Mouse (Mus musculus): ENCODE measurements around the gene Ska2. TPM values are rescaled to one million over a fixed set of nuclear protein-coding genes. Genes with fewer than 3 reads are reported as not detected.
A peak's percentile ranks its signal among the peaks of the same experiment; 100 is the strongest.

Gene Ska2
- 10 to 100 TPM; 12.6 to 12.8 TPM for polyA plus RNA-seq (2017; shearing (Covaris generic))

DNA sequence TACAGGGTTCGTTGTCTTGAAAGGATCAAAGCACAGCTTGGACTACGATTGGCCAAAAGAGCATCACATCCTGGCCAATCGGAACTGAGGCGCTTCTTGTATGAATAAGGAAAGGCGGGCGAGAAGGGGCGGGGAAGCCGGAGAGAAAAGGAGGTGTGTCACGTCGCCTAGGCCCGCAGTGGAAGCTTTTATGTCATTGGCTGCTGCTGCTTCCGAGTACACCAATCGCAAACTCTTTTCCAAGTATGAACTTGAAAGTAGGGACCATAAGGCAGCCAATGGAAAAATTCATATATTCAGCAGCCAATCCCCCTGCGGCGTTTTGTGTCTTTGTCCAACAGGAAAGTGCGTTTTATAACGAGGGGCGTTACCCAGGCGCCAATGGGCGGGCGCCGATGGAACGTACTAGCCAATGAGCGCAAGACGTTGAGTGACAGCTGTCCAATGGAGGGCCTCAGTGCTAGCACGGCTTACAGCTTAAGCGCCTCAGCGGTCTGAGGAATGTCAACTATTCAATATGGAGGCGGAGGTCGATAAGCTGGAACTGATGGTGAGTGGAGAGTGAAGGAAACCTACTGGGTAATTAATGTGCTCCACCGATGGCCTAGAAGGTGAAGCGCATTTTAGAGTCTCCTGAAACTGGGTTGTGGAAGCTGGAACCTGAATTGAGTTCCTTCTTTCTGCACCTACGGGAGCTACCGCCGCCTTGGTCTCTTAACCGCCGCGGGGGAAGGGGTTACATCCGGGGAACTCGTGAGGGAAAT is at the start of gene Ska2:
Ska2 (plus strand) TSS at position 480 of the 764 bp plus-strand sequence.
- peak; percentile 90 for ATAC-seq

DNA sequence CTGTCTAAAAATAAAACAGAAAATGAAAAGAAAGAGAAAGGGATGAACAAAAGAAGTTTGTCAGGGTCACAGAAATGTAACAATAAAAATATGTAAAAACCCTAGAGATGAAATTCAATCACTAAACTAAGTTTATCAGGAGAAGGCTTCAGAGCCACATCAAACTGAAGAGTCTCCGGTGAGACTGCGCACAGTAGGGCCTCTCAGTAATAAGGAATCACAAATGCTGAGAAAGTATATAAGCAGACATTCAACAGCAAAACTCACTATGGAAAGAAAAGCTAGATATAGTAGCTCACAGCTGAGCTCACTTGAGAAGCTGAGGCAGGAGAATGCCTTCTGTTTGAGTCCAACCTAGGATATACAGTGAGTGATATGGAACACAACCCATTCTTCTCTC is 48.6 kb upstream of the Ska2 start:
- no peak for ATAC-seq

DNA sequence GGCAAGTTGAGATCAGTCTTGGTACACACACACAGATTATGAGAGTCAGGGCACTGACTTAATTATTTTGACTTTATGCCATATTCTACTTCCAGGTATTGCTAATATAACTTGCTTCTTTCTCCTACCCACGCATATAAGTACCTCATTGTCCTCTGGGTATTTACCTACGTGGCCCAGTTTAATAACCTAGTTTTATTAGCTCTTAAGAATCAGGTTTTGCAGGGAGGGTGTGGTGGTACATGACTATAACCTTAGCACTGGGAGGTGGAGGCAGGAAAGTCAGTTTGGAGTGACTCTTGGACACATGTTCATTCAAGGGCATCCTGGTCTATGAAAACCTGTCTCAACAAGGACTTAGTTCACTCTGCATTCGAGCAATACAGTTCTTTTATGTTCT is 46.9 kb upstream of the Ska2 start:
- no peak for ATAC-seq

DNA sequence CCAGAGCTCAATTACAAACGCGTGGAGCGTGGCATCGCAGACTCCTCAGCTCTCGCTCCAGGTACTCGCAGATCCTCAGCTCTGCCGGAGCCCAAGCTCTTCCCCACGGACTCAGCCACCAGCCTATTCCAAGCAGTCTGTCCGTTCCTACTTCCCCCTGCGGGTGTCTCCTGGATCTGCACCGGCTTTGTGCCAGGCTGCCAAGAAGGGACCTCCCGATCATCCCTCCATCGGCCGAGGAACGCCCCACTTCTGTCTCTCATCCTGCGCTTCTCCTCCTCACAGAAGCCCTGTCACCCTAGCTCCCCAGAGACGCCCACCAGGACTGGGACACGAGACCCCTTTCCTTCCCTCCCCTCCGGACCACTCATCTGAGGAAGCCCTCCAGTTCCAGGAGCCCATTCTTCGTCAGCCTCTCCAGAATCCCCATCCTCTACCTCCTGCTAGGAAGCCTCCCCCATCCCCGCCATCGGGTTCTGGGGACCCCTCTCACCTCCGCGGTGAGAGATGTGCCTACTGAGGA is 35.6 kb upstream of the Ska2 start:
- no peak for ATAC-seq

- ATAC-seq = peak; percentile 74
These were observed 35.1 kb upstream of the Ska2 start, which contains the start of gene Gdpd1 for GRCm38 (mm10) chr11:87073866-87074440. TSS of gene Gdpd1 (minus strand) at chr11:87074062.

DNA sequence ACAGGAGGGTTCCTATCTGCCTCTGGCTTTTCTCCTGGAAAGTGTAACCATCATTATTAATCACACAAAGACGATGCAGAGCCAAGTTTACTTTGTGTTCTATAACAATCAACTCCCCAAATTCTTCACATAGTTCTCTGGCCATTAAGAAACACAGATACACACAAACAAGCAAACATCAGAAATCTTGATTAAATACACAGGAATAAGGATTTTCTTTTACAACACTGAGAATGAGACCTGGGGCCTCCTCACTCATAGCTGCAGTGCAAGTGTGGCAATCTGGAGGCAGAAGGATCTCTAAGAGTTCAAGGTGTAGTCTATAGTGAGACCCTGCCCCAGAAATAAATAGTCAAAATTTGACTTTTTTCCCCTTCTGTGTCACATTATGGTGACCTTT is 25.3 kb upstream of the Ska2 start:
- no peak for ATAC-seq

GRCm38 (mm10) chr11:87085461-87085860 is 23.6 kb upstream of the Ska2 start:
- no peak for ATAC-seq

- ATAC-seq = peak; percentile 98
These were observed 22.6 kb upstream of the Ska2 start, which contains the start of gene Smg8 for GRCm38 (mm10) chr11:87086290-87086984. TSS of gene Smg8 (minus strand) at chr11:87086774.

DNA sequence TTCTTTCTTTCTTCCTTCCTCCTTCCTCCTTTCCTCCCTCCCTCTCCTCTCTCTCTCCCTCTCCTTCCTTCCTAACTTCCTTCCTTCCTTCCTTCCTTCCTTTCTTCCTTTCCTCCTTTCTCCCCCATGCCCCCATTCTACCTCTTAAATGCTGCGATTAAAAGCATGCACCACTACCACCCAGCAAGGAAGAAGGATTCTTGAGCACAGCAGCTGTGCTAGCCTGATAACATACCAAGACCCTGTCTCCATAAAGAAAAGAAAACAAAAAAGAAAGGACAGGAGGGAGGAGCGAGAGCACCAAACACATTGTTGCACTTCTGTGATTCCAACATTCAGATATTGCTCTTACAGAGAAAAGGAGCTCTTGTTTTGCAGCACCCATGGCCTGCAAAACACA is 21.9 kb upstream of the Ska2 start:
- no peak for ATAC-seq

GRCm38 (mm10) chr11:87108409-87108754 is 652 bp upstream of the Ska2 start, which contains the start of gene Prr11:
TSS of gene Prr11 (minus strand) at chr11:87108708.
- ATAC-seq = no peak

GRCm38 (mm10) chr11:87109519-87110171 is 611 bp downstream of the Ska2 start:
- no peak for ATAC-seq

GRCm38 (mm10) chr11:87110172-87110909 is 1.3 kb downstream of the Ska2 start:
- ATAC-seq = no peak

DNA sequence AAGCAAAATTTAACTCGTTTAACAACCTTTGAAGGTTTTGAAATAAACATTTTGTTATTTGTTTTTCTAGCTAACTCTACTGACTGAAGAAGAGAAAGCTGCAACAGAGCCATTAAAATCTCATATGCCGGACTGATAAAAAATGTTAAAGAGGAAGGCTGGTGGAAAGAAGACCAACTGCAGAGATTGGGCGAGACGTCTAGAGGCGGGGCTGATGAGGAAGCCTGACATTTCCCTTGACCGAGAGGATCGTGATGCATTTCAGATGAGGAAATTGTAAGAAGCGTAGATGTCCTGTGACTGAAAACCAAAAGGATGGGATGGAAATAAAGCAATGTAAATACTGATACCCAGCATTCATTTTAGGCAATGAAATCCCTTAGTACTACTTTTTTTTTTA is 12.8 kb downstream of the Ska2 start:
- no peak for ATAC-seq

DNA sequence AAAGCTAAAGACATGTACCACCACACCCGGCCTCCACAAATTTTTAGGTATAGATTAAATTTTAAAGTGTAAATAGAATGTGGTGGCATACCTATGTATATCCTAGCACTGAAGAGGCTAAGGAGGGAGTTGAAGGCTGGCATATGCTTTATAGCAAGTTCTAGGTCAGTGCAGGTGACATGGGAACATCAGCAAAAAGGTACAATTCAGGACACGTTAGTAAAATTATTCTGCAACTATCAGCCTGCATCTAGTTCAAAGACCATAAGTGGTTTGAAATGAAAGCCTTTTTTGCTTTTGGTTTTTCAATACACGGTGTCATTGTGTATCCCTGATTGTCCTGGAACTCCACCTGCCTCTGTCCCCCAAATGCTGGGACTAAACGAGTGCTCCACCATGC is 16.5 kb downstream of the Ska2 start:
- no peak for ATAC-seq

DNA sequence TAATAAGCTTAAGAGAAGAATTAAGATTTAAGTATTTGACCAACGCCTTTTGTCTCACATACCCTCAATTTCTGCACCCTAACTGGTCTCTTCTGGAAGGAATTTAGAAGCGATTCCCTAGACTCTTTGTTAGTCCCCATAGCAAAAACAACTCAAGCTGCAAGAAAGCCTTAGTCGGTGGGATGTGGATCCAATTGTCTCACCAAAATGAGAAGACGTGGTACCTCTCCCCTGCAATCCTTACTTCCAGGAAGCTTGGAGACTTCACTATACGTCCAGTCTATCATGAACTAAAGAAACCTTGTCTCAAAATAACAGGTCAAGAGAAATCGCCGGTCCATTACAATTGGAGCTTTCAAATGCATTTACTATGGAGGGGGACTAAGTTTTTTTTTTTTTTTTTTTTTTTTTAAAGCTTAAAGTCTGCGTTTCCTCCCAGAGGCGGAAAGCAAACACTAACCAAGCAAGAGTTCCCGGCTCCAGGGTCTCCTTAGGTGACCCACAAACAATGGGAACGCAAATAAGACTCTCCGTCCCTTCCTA is 17.3 kb downstream of the Ska2 start:
- ATAC-seq = peak; percentile 13

- ATAC-seq = peak; percentile 88
These were observed 18.1 kb downstream of the Ska2 start, which contains the start of gene Trim37 for GRCm38 (mm10) chr11:87126824-87127816. TSS of gene Trim37 (plus strand) at chr11:87127077.

- no peak for ATAC-seq
These were observed 27.2 kb downstream of the Ska2 start for GRCm38 (mm10) chr11:87136233-87136632.

DNA sequence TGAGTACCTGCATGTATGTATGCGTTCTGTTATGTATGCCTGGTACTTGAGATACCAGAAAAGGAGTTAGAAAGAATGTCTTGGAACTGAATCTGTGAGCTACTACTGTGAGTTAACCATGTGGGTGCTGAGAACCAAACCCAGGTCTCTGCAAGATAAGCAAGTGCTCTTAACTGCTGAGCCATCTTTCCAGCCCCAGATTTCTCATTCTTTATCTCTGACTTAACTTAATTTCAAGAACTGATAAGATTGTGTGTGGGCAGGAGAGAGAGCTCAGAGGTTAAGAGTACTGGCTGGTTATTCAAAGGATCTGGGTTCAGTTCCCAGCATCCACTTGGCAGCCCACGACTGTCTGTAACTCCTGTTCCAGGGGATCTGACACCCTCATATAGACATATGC is 49.0 kb downstream of the Ska2 start:
- no peak for ATAC-seq

DNA sequence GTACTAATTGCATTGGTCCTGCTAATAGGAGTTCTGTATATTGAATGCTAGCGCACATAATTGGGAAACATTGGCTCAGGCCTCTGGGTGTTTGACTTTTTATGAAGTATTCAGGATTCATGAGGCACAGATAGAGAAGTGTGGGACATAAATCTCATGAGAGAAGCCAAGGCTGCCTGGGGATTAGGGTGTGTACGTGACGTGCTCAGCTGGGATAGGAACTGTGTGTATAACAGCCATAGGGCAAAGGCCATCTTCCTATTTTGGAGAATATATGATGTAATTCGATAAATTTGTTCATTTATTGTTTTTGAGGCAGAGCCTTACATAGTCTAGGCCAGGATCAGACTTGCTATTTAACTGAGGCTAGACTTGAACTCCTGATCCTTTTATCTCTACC is 53.7 kb downstream of the Ska2 start:
- no peak for ATAC-seq

DNA sequence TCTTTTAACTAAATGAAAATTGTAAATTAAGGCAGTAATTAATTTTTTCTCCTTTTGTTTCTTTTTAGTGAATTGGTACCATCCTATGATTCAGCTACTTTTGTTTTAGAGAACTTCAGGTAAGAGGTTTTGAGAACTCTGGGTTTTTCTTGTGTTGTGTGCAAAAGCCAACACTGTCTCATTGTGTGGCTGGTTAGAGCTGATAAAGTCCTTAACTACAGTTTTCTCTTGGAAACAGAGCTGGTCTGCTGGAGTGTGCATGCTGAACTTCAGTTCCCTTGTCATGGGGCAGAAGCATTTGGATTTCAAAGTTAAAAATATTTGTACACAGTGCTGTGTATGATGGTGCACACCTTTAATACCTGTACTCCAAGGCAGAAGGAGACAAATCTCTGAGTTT is 54.7 kb downstream of the Ska2 start:
- no peak for ATAC-seq

DNA sequence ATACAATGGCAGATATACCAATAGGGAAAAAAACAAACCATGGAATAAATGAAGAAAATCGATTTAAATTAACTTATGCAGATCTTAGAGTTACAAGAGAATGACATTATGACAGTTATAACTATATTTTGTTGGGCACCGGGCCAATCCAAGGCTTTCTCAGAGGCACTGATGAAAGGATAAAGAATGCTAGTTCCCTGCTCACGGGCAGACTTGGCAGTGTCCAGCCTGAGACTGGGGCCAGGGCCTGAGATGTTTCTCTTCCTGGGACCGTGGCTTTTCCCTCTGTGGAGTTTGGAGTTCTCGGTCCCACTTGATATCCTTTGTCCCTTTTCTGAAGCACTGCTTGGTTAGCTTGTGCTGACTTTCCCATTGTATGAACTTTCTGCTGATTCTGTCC is 64.6 kb downstream of the Ska2 start:
- ATAC-seq = no peak
